Mouse (Mus musculus): Measurements from ENCODE around the gene Smoc2. TPM values are rescaled to one million over a fixed set of nuclear protein-coding genes. Genes with fewer than 3 reads are reported as not detected.

Smoc2 gene
- polyA plus RNA-seq, 1 experiment from 2014 or later = 19.4 TPM

DNA sequence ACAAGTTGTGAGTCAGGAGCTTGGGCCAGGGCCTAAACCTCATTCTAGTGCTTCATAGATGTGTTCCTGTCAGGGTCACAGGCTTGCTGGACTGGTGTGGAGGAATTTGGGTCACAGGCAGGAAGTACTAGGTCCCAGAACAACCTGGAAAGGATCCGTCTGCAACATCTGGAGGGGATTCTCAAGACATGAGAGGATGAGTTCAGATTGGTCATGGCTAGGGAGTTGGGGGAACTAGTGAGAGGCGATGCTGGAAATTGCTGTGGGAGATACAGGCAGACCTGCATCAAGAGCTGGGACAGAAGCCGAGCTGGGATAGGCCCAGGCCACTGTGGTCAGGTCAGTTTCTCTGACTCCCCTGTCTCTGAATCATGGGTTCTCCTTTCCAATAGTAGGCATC is 15.8 kb downstream of the Smoc2 start:
- 90% methylated on average over 3 of the region's 3 CpGs for WGBS
- Histone ChIP-seq H3K4me3 (ENCODE audit: low read depth, low read length) (no peak overlapping the region), H3K9me3 (ENCODE audit: control insufficient read depth, low read length) (no peaks in the 10 kb centered on the region), H3K36me3 (ENCODE audit: control insufficient read depth, insufficient read depth, low read length) (no peaks in the 10 kb centered on the region), H3K4me2 (replicated peaks; ENCODE audit: low read depth, low read length) (no peak overlapping the region), H3K27ac (ENCODE audit: low read depth, low read length) (no peak overlapping the region), H3K9ac (ENCODE audit: low read depth, low read length) (no peak overlapping the region), H3K27me3 (ENCODE audit: control insufficient read depth, insufficient read depth, low read length) (no peaks in the 10 kb centered on the region), H3K4me1 (replicated peaks; ENCODE audit: control insufficient read depth, insufficient read depth, low read length) (no peaks in the 10 kb centered on the region)
- DNase-seq (ENCODE audit: low spot score) = no peak
- no peak for ATAC-seq (ENCODE audit: low FRiP score)

DNA sequence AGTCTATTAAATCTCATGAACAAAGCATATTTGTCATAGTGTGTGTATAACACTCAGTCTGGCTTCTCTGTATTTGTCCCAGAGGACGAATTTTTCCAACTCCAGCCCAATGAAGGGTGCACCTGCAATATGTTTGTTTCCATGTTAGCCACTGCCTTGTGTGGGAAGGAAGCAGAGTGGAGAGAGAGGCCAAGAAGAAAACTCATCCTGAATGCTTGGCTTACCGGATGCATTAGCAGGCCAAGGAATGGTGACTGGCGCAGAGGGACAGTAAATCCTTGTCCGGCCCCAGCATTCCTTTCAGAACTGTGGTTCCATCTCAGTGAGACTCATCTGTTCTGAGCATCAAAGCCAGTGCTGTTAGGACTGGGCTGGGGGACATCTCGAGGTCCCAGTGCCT is 21.1 kb downstream of the Smoc2 start:
- Histone ChIP-seq H3K9ac (ENCODE audit: low read depth, low read length) (no peak overlapping the region), H3K9me3 (ENCODE audit: control insufficient read depth, low read length) (no peaks in the 10 kb centered on the region), H3K4me1 (replicated peaks; ENCODE audit: control insufficient read depth, insufficient read depth, low read length) (no peaks in the 10 kb centered on the region), H3K4me2 (replicated peaks; ENCODE audit: low read depth, low read length) (no peak overlapping the region), H3K27me3 (ENCODE audit: control insufficient read depth, insufficient read depth, low read length) (no peaks in the 10 kb centered on the region), H3K27ac (ENCODE audit: low read depth, low read length) (no peak overlapping the region), H3K4me3 (ENCODE audit: low read depth, low read length) (no peak overlapping the region), H3K36me3 (ENCODE audit: control insufficient read depth, insufficient read depth, low read length) (no peaks in the 10 kb centered on the region)
- 85% methylated on average over 5 of the region's 5 CpGs for WGBS
- DNase-seq (ENCODE audit: low spot score) (no peak), ATAC-seq (ENCODE audit: low FRiP score) (no peak)

DNA sequence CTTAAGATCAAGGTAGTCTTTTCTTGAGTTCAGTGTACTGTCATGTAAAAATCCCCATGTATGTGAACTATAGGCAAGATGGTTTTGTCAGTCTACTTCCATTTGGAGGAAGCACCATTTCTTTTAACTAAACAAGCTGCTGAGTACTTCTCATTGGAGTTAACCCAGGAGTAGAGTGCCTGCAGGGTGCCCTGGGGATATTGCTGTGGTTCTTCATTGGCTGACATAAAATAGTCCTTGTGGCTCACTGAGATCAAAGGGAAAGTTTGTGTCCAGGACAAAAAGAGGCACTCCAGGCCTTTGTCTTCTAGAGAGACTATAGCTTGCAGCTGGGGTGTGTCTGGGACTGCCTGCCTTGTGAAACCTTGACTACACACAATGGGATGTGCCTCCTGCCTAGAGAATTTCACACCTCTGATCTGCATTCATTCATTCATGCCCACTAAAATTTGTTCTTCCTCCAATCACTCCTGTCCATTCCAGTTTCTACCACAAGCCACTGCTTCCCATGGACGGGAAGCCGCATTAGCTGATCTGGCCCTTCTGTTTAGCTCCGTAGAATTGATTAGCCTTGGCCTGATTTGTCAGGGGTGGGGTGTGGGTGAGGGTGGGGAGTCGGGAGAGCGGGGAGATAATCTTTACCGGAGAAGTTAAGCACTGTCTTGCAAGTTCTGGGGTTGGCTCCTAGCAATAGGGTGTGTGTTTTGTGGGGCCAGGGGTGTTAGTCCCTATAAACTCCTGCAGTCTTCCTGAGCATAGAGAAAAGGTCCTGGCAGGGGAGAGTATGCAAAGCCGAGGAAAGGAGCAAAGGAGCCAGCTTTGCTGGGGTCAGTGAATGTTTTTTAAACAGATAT is 22.4 kb downstream of the Smoc2 start:
- no peak overlapping the region for H3K9ac ChIP-seq (ENCODE audit: low read depth, low read length)
- H3K27ac ChIP-seq (ENCODE audit: low read depth, low read length) = no peak overlapping the region
- DNase-seq (ENCODE audit: low spot score) (no peak), ATAC-seq (ENCODE audit: low FRiP score) (peak; percentile 49)
- H3K9me3 ChIP-seq (ENCODE audit: control insufficient read depth, low read length) = no peaks in the 10 kb centered on the region
- H3K4me1 ChIP-seq (replicated peaks; ENCODE audit: control insufficient read depth, insufficient read depth, low read length) = no peaks in the 10 kb centered on the region
- H3K36me3 ChIP-seq (ENCODE audit: control insufficient read depth, insufficient read depth, low read length) = no peaks in the 10 kb centered on the region
- H3K4me2 ChIP-seq (replicated peaks; ENCODE audit: low read depth, low read length) = no peak overlapping the region
- 23% methylated on average over 7 of the region's 7 CpGs for WGBS
- no peaks in the 10 kb centered on the region for H3K27me3 ChIP-seq (ENCODE audit: control insufficient read depth, insufficient read depth, low read length)
- no peak overlapping the region for H3K4me3 ChIP-seq (ENCODE audit: low read depth, low read length)

DNA sequence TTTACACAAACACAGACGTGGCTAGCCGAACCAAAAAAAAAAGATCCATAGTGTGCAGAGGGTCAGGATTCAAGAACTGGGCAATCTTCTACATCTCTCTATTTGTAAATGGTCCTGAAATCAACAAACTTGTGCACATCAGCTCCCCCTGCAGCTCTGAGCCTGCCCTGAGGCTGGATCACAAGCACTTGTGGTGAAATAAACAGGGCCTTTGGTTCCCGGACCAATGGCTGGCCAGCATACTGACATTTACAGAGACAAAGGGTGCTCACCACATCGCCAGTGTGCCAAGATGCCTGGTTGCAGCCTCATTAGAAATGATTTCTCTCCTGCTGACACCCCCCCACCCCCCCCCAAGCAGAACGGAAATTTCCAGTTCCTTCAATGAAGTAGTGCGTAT is 23.1 kb downstream of the Smoc2 start:
- Histone ChIP-seq H3K27ac (ENCODE audit: low read depth, low read length) (no peak overlapping the region), H3K9ac (ENCODE audit: low read depth, low read length) (no peak overlapping the region), H3K4me2 (replicated peaks; ENCODE audit: low read depth, low read length) (no peak overlapping the region), H3K4me1 (replicated peaks; ENCODE audit: control insufficient read depth, insufficient read depth, low read length) (no peaks in the 10 kb centered on the region), H3K4me3 (ENCODE audit: low read depth, low read length) (no peak overlapping the region), H3K9me3 (ENCODE audit: control insufficient read depth, low read length) (no peaks in the 10 kb centered on the region), H3K27me3 (ENCODE audit: control insufficient read depth, insufficient read depth, low read length) (no peaks in the 10 kb centered on the region), H3K36me3 (ENCODE audit: control insufficient read depth, insufficient read depth, low read length) (no peaks in the 10 kb centered on the region)
- ATAC-seq (ENCODE audit: low FRiP score) (no peak), DNase-seq (ENCODE audit: low spot score) (peak; percentile 38)
- 41% methylated on average over 6 of the region's 6 CpGs for WGBS

DNA sequence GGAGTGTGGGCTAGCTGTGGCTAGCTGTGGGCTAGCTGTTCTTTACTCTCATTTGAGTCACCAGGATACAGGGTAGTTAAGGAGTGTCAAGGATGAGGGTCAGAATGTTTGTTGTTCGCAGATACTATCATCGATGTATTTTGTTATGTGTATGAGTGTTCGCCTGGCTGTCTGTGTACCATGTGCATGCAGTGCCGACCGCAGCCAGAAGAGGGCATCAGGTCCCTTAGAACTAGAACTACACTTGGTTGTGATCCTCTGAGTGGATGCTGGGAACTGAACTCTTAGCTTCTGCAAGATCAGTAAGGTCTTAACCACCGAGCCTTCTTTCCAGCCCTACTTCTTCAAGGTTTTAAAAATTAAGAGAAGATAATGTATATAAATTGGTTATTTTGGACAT is 24.4 kb downstream of the Smoc2 start:
- Histone ChIP-seq H3K9ac (ENCODE audit: low read depth, low read length) (no peak overlapping the region), H3K9me3 (ENCODE audit: control insufficient read depth, low read length) (no peaks in the 10 kb centered on the region), H3K36me3 (ENCODE audit: control insufficient read depth, insufficient read depth, low read length) (no peaks in the 10 kb centered on the region), H3K4me3 (ENCODE audit: low read depth, low read length) (no peak overlapping the region), H3K27me3 (ENCODE audit: control insufficient read depth, insufficient read depth, low read length) (no peaks in the 10 kb centered on the region), H3K27ac (ENCODE audit: low read depth, low read length) (no peak overlapping the region), H3K4me2 (replicated peaks; ENCODE audit: low read depth, low read length) (no peak overlapping the region), H3K4me1 (replicated peaks; ENCODE audit: control insufficient read depth, insufficient read depth, low read length) (no peaks in the 10 kb centered on the region)
- WGBS = 96% methylated on average over 6 of the region's 6 CpGs
- ATAC-seq (ENCODE audit: low FRiP score) (no peak), DNase-seq (ENCODE audit: low spot score) (no peak)

DNA sequence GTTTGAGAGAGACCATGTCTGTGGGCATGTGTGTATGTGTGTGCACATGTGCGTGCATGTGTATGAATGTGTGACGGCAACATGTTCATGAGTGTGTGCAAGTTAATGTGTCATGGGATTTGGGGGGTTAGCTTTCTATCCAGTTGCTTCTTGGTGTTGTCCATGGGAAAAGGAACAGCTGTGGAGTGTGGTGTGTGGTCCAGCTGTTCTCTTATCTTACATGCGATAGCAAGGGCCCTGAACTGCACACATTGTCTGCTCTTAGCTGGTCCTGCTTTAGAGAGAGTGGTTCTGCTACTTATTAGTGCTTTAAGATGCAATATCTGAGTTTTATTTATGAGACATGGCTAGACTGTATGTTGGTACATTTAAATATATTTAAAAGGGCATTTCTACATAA is 30.6 kb downstream of the Smoc2 start:
- no peak overlapping the region for H3K9ac ChIP-seq (ENCODE audit: low read depth, low read length)
- no peak for DNase-seq (ENCODE audit: low spot score)
- no peaks in the 10 kb centered on the region for H3K9me3 ChIP-seq (ENCODE audit: control insufficient read depth, low read length)
- no peak overlapping the region for H3K4me3 ChIP-seq (ENCODE audit: low read depth, low read length)
- 88% methylated on average over 3 of the region's 3 CpGs for WGBS
- H3K36me3 ChIP-seq (ENCODE audit: control insufficient read depth, insufficient read depth, low read length) = no peaks in the 10 kb centered on the region
- no peak for ATAC-seq (ENCODE audit: low FRiP score)
- H3K27ac ChIP-seq (ENCODE audit: low read depth, low read length) = no peak overlapping the region
- no peaks in the 10 kb centered on the region for H3K4me1 ChIP-seq (replicated peaks; ENCODE audit: control insufficient read depth, insufficient read depth, low read length)
- H3K4me2 ChIP-seq (replicated peaks; ENCODE audit: low read depth, low read length) = no peak overlapping the region
- no peaks in the 10 kb centered on the region; the same call in 1 of the 2 replicates for H3K27me3 ChIP-seq (ENCODE audit: control insufficient read depth, insufficient read depth, low read length)

DNA sequence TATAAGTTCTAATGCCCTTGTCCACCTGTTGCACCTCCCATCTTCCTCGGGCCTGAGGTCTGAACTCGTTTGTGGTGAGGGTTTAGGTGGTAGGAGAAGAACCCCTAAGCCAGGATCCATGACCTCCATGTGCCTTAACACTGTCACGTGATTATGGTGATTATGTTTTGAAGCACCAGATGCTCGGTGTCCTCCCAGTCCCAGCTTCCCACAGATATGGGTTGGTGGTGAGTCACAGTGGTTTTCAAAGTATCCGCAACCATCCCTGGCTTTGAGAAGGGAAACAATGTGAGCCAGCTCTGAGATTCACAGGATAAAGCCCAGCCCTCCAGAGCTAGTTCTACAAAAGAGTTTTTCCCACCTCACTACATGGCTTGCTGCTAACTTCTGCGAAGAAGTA is 33.1 kb downstream of the Smoc2 start:
- ATAC-seq (ENCODE audit: low FRiP score) (no peak), DNase-seq (ENCODE audit: low spot score) (no peak)
- 88% methylated on average over 6 of the region's 6 CpGs for WGBS
- H3K9ac ChIP-seq (ENCODE audit: low read depth, low read length) = no peak overlapping the region
- no peaks in the 10 kb centered on the region for H3K36me3 ChIP-seq (ENCODE audit: control insufficient read depth, insufficient read depth, low read length)
- no peaks in the 10 kb centered on the region for H3K9me3 ChIP-seq (ENCODE audit: control insufficient read depth, low read length)
- H3K4me3 ChIP-seq (ENCODE audit: low read depth, low read length) = no peak overlapping the region
- H3K4me2 ChIP-seq (replicated peaks; ENCODE audit: low read depth, low read length) = no peak overlapping the region
- H3K27ac ChIP-seq (ENCODE audit: low read depth, low read length) = no peak overlapping the region
- H3K27me3 ChIP-seq (ENCODE audit: control insufficient read depth, insufficient read depth, low read length) = no peaks in the 10 kb centered on the region; the same call in 1 of the 2 replicates
- no peaks in the 10 kb centered on the region for H3K4me1 ChIP-seq (replicated peaks; ENCODE audit: control insufficient read depth, insufficient read depth, low read length)

DNA sequence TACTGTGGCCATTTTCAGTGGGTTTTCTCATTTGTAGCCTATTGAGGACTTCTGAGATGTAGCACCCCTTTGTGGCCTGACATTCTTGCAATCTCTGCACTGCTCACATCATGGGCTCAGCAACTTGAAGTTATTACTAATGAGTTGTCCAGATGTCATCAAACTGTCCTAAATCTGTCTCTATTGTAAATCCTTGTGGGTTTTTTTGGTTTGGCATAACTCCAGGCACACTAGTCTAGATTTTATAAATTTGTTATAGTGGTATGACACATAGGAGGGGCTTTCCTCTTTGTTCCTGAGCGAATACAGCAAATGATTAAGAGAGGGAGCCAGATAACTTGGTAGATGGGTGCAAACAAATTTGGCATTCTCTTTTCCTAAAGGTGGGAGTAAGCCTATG is 35.0 kb downstream of the Smoc2 start:
- Histone ChIP-seq H3K27me3 (ENCODE audit: control insufficient read depth, insufficient read depth, low read length) (no peaks in the 10 kb centered on the region; the same call in 1 of the 2 replicates), H3K4me3 (ENCODE audit: low read depth, low read length) (no peak overlapping the region), H3K36me3 (ENCODE audit: control insufficient read depth, insufficient read depth, low read length) (no peaks in the 10 kb centered on the region), H3K9ac (ENCODE audit: low read depth, low read length) (no peak overlapping the region), H3K4me1 (replicated peaks; ENCODE audit: control insufficient read depth, insufficient read depth, low read length) (no peaks in the 10 kb centered on the region), H3K27ac (ENCODE audit: low read depth, low read length) (no peak overlapping the region), H3K9me3 (ENCODE audit: control insufficient read depth, low read length) (no peaks in the 10 kb centered on the region), H3K4me2 (replicated peaks; ENCODE audit: low read depth, low read length) (no peak overlapping the region)
- no peak for DNase-seq (ENCODE audit: low spot score)
- no peak for ATAC-seq (ENCODE audit: low FRiP score)
- WGBS = 94% methylated on average over 1 of the region's 1 CpGs

DNA sequence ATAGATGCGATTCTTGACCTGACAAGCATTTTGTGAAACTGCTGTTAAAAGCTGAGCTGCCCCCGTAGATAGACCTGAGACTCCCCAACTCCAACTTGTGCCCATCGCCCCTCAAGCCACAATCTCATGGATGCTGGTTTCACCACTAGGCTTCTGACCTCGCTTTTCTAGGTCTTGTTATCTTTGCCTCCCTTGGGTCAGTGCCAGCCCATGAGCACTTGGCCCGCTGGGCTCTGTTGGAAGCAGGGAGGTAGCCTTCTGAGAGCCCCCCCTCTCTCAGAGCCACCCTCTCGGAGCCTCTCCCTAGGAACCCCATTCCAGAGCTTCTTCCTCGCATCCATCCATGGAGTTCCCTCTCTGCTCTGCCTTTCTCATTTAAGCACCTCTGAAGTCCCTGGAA is 37.2 kb downstream of the Smoc2 start:
- Histone ChIP-seq H3K4me3 (ENCODE audit: low read depth, low read length) (no peak overlapping the region), H3K27ac (ENCODE audit: low read depth, low read length) (no peak overlapping the region), H3K9ac (ENCODE audit: low read depth, low read length) (no peak overlapping the region), H3K27me3 (ENCODE audit: control insufficient read depth, insufficient read depth, low read length) (no peaks in the 10 kb centered on the region; the same call in 1 of the 2 replicates), H3K4me2 (replicated peaks; ENCODE audit: low read depth, low read length) (no peak overlapping the region), H3K9me3 (ENCODE audit: control insufficient read depth, low read length) (no peaks in the 10 kb centered on the region), H3K36me3 (ENCODE audit: control insufficient read depth, insufficient read depth, low read length) (no peaks in the 10 kb centered on the region), H3K4me1 (replicated peaks; ENCODE audit: control insufficient read depth, insufficient read depth, low read length) (no peaks in the 10 kb centered on the region)
- WGBS = 84% methylated on average over 7 of the region's 7 CpGs
- no peak for ATAC-seq (ENCODE audit: low FRiP score)
- DNase-seq (ENCODE audit: low spot score) = no peak
